Mouse (Mus musculus) myocyte (in vitro differentiated cells): ENCODE data around the gene Usp31. TPM values are rescaled to one million over a fixed set of nuclear protein-coding genes. Genes with fewer than 3 reads are reported as not detected.

Experiments used
- H3K27me3 ChIP-seq: one replicate; pipeline ENCODE4 v1.6.1; 2011; ENCODE audit not compliant: control insufficient read depth, insufficient read depth, insufficient read length
- H3K36me3 ChIP-seq: one replicate; pipeline ENCODE4 v1.6.1; 2011; ENCODE audit not compliant: control insufficient read depth, insufficient read depth
- H3K4me2 ChIP-seq: one replicate; pipeline ENCODE4 v1.6.1; 2011; ENCODE audit warnings: low read depth, control low read depth
- H3K4me3 ChIP-seq: one replicate; pipeline ENCODE4 v1.5.1; 2011; ENCODE audit warnings: mild to moderate bottlenecking, control low read depth, moderate library complexity
- H3K79me2 ChIP-seq: one replicate; pipeline ENCODE4 v1.6.1; 2011; ENCODE audit not compliant: control insufficient read depth, insufficient read depth
- H3ac ChIP-seq: one replicate; pipeline ENCODE4 v1.6.1; 2011; ENCODE audit not compliant: control insufficient read depth, insufficient read length
- CEBPB ChIP-seq: IDR thresholded peaks from 2 replicates; pipeline ENCODE4 v1.6.1; 2011; ENCODE audit warnings: mild to moderate bottlenecking, moderate library complexity; ENCODE audit not compliant: poor library complexity, insufficient read depth, severe bottlenecking
- E2F4 ChIP-seq: IDR thresholded peaks from one replicate; pipeline ENCODE4 v1.6.1; 2011; ENCODE audit warnings: mild to moderate bottlenecking, control low read depth, moderate library complexity; ENCODE audit not compliant: insufficient read depth
- MAX ChIP-seq: IDR thresholded peaks from one replicate; pipeline ENCODE4 v1.6.1; 2011; ENCODE audit warnings: low read depth, mild to moderate bottlenecking, control low read depth
- MYOD1 ChIP-seq, 3 experiments: IDR thresholded peaks; one replicate each; pipeline ENCODE4 v1.6.1; 2011; ENCODE audit warnings: control low read depth in 2 of 3, low read depth in 2 of 3, mild to moderate bottlenecking in 2 of 3, moderate library complexity in 1 of 3; ENCODE audit not compliant: insufficient read length in 2 of 3, control insufficient read depth in 1 of 3
- MYOG ChIP-seq, 3 experiments: IDR thresholded peaks; one replicate each; pipeline ENCODE4 v1.6.1; 2011; ENCODE audit warnings: control low read depth in 2 of 3, low read depth in 2 of 3, mild to moderate bottlenecking in 2 of 3; ENCODE audit not compliant: insufficient read length in 2 of 3, control insufficient read depth in 1 of 3, insufficient read depth in 1 of 3
- POLR2A ChIP-seq: IDR thresholded peaks from one replicate; pipeline ENCODE4 v1.6.1; 2011; ENCODE audit warnings: low read depth, mild to moderate bottlenecking, control low read depth, moderate library complexity; ENCODE audit not compliant: insufficient read length
- POLR2AphosphoS2 ChIP-seq: IDR thresholded peaks from one replicate; pipeline ENCODE4 v1.6.1; 2011; ENCODE audit warnings: low read depth, control low read depth; ENCODE audit not compliant: insufficient read length
- REST ChIP-seq: IDR thresholded peaks from one replicate; pipeline ENCODE4 v1.6.1; 2011; ENCODE audit warnings: mild to moderate bottlenecking, control low read depth, moderate library complexity; ENCODE audit not compliant: insufficient read depth, insufficient read length
- SRF ChIP-seq: IDR thresholded peaks from one replicate; pipeline ENCODE4 v1.6.1; 2011; ENCODE audit warnings: low read depth; ENCODE audit not compliant: control insufficient read depth, insufficient read length
- TCF12 ChIP-seq: IDR thresholded peaks from one replicate; pipeline ENCODE4 v1.6.1; 2011; ENCODE audit warnings: mild to moderate bottlenecking, control low read depth; ENCODE audit not compliant: poor library complexity, insufficient read depth, severe bottlenecking
- TCF3 ChIP-seq: IDR thresholded peaks from one replicate; pipeline ENCODE4 v1.6.1; 2011; ENCODE audit warnings: low read depth, control low read depth; ENCODE audit not compliant: insufficient read length
- USF1 ChIP-seq: IDR thresholded peaks from one replicate; pipeline ENCODE4 v1.6.1; 2011; ENCODE audit warnings: low read depth, mild to moderate bottlenecking, control low read depth, moderate library complexity
- polyA plus RNA-seq: library from polyadenylated mRNA; unstranded; fragments of >200 nt; fragmentation: generic; extraction: Trizol; gene quantifications from one replicate; pipeline ENCODE4 v1.2.1, GENCODE M21; 2012; ENCODE audit warnings: missing spikeins

The Usp31 gene
- polyA plus RNA-seq, 1 experiment: 3.6 TPM

DNA sequence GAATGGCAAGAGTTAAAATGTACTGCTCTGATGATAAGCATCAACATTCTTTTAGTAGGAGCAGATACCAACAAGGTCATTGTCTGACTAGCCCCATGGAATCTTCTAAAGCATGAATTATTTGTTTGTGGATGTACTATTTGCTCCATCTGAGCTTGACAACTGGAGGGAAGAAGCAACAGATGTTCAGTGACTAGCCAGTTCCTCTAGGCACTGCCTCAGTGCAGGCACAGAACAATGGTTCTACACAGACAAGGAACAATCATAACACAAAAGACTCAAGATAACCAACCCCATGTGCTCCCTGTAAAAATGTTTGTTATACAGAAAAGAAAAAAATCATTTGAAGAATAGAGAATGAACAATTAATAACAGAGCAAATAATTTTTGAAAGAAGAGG is 9.9 kb downstream of the Usp31 start:
- Histone ChIP-seq H3K4me2 (no peak overlapping the region), H3K79me2 (peaks cover 99% of the 10 kb centered on the region), H3K4me3 (no peak overlapping the region), H3ac (no peak overlapping the region), H3K36me3 (no peaks in the 10 kb centered on the region), H3K27me3 (no peaks in the 10 kb centered on the region)
- peak in 2 of 3 experiments; percentile 5 to 15 for TF ChIP-seq MYOD1 (IDR thresholded peaks at IDR 0.05; ENCODE audit: control insufficient read depth in 1 of 3, insufficient read length in 2 of 3, low read depth in 2 of 3)
- TF ChIP-seq POLR2A: no peak

DNA sequence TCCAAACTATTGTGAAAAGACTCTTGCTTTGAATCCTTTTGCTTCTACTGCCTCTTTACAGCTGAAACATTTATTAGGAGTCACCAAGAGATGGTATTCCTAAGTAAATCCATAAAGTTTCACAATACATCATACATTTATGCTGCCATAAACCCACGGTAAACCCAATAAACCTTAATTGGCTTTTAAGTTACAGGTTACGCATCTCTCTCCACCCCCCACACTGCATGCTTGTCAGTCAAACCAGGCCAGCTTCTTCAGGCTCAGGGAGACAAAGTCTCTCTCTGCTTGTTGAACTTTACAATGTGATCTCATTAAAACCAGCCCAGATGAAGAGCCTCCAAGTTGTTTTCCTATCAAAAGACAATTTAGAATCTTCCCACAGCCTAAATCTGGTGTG is 15.2 kb downstream of the Usp31 start:
- TF ChIP-seq USF1 (no peak), POLR2AphosphoS2 (no peak), CEBPB (no peak), POLR2A (no peak), REST (no peak), MYOD1 (IDR thresholded peaks at IDR 0.05; ENCODE audit: control insufficient read depth in 1 of 3, insufficient read length in 2 of 3, low read depth in 2 of 3) (no peak), SRF (no peak), E2F4 (no peak), MAX (no peak), TCF3 (no peak), MYOG (IDR thresholded peaks at IDR 0.05; ENCODE audit: control insufficient read depth in 1 of 3, insufficient read depth in 1 of 3, insufficient read length in 2 of 3, low read depth in 2 of 3) (no peak), TCF12 (no peak)
- H3K4me2 ChIP-seq: no peak overlapping the region

DNA sequence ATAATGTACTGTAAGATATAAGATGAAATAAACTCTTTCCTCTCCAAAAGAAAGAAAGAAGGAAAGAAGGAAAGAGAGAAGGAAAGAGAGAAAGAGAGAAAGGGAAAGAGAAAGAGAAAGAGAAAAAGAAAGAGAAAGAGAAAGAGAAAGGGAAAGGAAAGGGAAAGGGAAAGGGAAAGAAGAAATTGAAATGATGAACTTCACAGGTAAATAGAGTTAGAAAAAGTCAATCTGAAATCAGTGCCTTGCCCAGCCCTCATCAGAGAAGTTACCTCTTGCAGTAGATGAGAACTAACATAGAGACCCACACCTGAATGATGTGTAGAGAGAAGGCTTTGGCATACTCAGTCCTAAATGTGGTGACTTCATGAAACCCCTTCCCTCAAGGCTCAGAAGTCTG is 17.7 kb downstream of the Usp31 start:
- no peaks in the 10 kb centered on the region for H3K36me3 ChIP-seq
- H3K4me2 ChIP-seq: no peak overlapping the region
- no peak overlapping the region for H3K4me3 ChIP-seq
- H3K79me2 ChIP-seq: peaks cover 94% of the 10 kb centered on the region
- no peak overlapping the region for H3ac ChIP-seq
- no peaks in the 10 kb centered on the region for H3K27me3 ChIP-seq
- no peak for TF ChIP-seq TCF3

More for the DNA sequence above, 15.2 kb downstream of the Usp31 start:
- Histone ChIP-seq H3K27me3 (no peaks in the 10 kb centered on the region), H3K79me2 (peaks cover 97% of the 10 kb centered on the region), H3K4me3 (no peak overlapping the region), H3K36me3 (no peaks in the 10 kb centered on the region), H3ac (no peak overlapping the region)

DNA sequence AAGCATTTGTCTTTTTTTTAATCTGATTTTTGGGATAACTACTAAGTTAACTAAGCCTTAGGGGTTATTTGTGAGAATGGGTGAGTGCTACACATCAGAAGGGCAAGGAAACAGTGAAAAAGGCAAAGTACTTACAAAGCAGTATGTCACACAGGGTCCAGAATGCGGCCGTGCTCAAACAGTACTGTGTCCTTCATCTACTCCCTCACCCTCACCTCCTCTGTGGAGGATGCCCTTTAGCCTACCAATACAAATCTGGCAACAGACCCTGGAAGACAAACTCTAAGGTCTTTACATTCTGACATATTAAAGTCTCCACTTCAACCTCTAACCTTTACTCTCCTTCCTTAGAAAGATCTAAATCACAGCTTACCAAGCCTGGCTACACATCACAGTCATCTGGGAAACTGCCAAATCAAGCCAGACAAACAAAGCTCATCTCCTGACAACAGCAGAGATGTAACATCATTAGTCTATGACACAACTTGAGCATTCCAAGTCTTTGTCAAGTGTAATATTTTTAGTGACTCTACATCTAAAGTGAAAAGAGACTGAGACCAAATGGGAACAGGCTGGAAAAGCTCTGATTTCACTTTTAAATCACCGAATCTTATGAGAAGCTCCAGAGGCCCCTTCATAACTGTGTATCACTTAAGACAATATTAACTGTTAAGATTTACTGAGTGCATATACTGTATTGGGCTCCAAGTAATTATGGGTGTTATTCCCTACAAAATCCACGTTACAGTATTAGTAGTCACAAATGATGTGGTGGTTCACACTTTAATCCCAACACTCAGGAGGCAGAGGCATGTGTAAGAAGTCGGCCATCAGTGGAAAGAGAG is 21.7 kb downstream of the Usp31 start:
- Histone ChIP-seq H3ac (no peak overlapping the region), H3K4me2 (no peak overlapping the region), H3K36me3 (no peaks in the 10 kb centered on the region), H3K79me2 (peaks cover 96% of the 10 kb centered on the region), H3K4me3 (no peak overlapping the region), H3K27me3 (no peaks in the 10 kb centered on the region)
- TF ChIP-seq POLR2AphosphoS2 (no peak), CEBPB (no peak), TCF3 (no peak), REST (no peak)

DNA sequence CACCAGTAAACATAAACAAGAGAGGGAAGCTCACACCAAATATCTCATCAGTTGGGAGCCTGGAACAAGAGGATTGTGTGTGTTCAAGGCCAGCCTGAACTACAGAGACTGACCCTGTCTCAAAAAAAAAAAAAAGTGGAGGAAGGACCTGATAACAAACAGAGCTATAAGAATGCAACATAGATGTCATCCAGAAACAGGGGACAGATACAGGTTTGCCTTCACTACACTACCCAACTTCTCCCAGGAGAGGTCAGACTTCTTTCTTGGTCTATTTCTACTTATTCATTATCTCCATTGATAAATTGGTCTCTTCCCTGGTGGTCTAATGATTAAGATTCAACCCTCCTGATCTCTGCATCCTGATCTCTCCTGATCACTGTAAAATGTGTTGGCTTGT is 25.9 kb downstream of the Usp31 start:
- no peak overlapping the region for H3ac ChIP-seq
- TF ChIP-seq POLR2AphosphoS2 (no peak), MYOG (IDR thresholded peaks at IDR 0.05; ENCODE audit: control insufficient read depth in 1 of 3, insufficient read depth in 1 of 3, insufficient read length in 2 of 3, low read depth in 2 of 3) (no peak), MYOD1 (IDR thresholded peaks at IDR 0.05; ENCODE audit: control insufficient read depth in 1 of 3, insufficient read length in 2 of 3, low read depth in 2 of 3) (no peak), TCF12 (no peak), USF1 (no peak), REST (no peak), TCF3 (no peak)
- H3K79me2 ChIP-seq: peaks cover 66% of the 10 kb centered on the region
- no peak overlapping the region for H3K4me3 ChIP-seq
- peaks cover 21% of the 10 kb centered on the region for H3K36me3 ChIP-seq
- H3K27me3 ChIP-seq: no peaks in the 10 kb centered on the region
- H3K4me2 ChIP-seq: no peak overlapping the region
